Mouse (Mus musculus) G1E (cell line): ENCODE measurements around the gene Cc2d1b. TPM values are rescaled to one million over a fixed set of nuclear protein-coding genes. Genes with fewer than 3 reads are reported as not detected.

Source experiments
- ATAC-seq: 2 replicates; pipeline ENCODE4 v1.8.0; 2016; ENCODE audit warnings: mild to moderate bottlenecking; ENCODE audit not compliant: insufficient number of reproducible peaks, poor library complexity, low FRiP score, severe bottlenecking; ENCODE audit errors: extremely low read depth
- DNase-seq: peaks from one replicate; pipeline ENCODE4 v3.0.0; 2012; ENCODE audit warnings: low spot score
- H3K27me3 ChIP-seq: 2 replicates; pipeline ENCODE4 v1.6.1; 2012; ENCODE audit warnings: mild to moderate bottlenecking, low read length, inconsistent platforms; ENCODE audit not compliant: insufficient read depth
- H3K36me3 ChIP-seq: replicated peaks from 2 replicates; pipeline ENCODE3; 2012; ENCODE audit warnings: mild to moderate bottlenecking, inconsistent platforms
- H3K4me1 ChIP-seq: 2 replicates; pipeline ENCODE4 v1.6.1; 2012; ENCODE audit warnings: low read depth, low read length, inconsistent platforms, mixed read lengths; ENCODE audit not compliant: insufficient read depth
- H3K4me3 ChIP-seq: 2 replicates; pipeline ENCODE4 v1.5.1; 2012; ENCODE audit warnings: low read depth, mild to moderate bottlenecking, inconsistent platforms, low read length, moderate library complexity, mixed read lengths
- H3K9me3 ChIP-seq: replicated peaks from 2 replicates; pipeline ENCODE4 v1.6.1; 2012; ENCODE audit warnings: inconsistent platforms
- CTCF ChIP-seq: IDR thresholded peaks from 2 replicates; pipeline ENCODE4 v1.5.1; 2012; ENCODE audit warnings: low read depth, low read length, inconsistent platforms, mixed read lengths
- GATA1 ChIP-seq: IDR thresholded peaks from 2 replicates; pipeline ENCODE4 v1.6.1; 2012; ENCODE audit warnings: borderline replicate concordance, low read length, inconsistent platforms, mixed read lengths
- GATA2 ChIP-seq: IDR thresholded peaks from 2 replicates; pipeline ENCODE4 v1.6.1; 2012; ENCODE audit warnings: low read depth, low read length, inconsistent platforms, borderline replicate concordance
- POLR2AphosphoS5 ChIP-seq: IDR thresholded peaks from 2 replicates; pipeline ENCODE4 v1.6.1; 2012; ENCODE audit warnings: low read depth, low read length, inconsistent platforms; ENCODE audit not compliant: insufficient replicate concordance
- TAL1 ChIP-seq: conservative IDR thresholded peaks from 2 replicates; pipeline ENCODE4 v1.6.1; 2012; ENCODE audit warnings: low read depth, low read length, inconsistent platforms, mixed read lengths
- polyA plus RNA-seq: library from polyadenylated mRNA; stranded (reverse); fragments of >175 nt; gene quantifications from 2 replicates; pipeline ENCODE4 v1.2.3, GENCODE M21; 2012
- total RNA-seq, 2 experiments: library from RNA; stranded (forward) in 1 of 2; stranded (reverse) in 1 of 2; fragments of 200-1000 nt in 1 of 2; fragments of >200 nt in 1 of 2; fragmentation: Nextera tagmentation in 1 of 2; gene quantifications; 2 replicates each; pipeline ENCODE4 v1.2.3; 2014 to 2017

The Cc2d1b gene
- total and polyA plus RNA-seq, 3 experiments, result 35.0 to 85.8 (median 73.5) TPM

DNA sequence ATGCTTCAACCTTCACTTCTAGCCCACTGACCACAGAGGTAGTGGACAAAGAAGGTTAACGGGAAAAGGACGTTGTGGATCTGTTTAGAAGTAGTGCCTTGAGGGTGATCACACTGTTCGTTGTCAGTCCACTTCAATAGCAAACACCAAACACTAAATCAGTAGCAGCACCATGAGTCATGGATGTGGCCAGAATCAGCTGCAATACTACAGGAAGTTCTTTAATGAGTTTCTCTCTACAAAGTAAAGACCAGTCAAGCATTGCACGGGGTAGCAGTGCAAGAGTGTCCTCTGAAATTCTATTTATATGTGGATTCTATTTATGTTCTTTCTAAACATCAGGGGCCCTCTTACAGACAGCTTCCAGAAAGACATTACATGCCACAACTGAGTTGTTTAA lies 21.4 kb upstream of the Cc2d1b start:
- no peak for ATAC-seq
- Histone ChIP-seq H3K36me3 (peaks cover 83% of the 10 kb centered on the region), H3K4me1 (no peaks in the 10 kb centered on the region), H3K9me3 (no peaks in the 10 kb centered on the region), H3K27me3 (no peaks in the 10 kb centered on the region), H3K4me3 (no peak overlapping the region)
- TF ChIP-seq GATA2, result no peak
- TF ChIP-seq CTCF, result no peak
- no peak for TF ChIP-seq POLR2AphosphoS5
- TF ChIP-seq GATA1, result no peak
- TF ChIP-seq TAL1, result no peak
- DNase-seq, result no peak

DNA sequence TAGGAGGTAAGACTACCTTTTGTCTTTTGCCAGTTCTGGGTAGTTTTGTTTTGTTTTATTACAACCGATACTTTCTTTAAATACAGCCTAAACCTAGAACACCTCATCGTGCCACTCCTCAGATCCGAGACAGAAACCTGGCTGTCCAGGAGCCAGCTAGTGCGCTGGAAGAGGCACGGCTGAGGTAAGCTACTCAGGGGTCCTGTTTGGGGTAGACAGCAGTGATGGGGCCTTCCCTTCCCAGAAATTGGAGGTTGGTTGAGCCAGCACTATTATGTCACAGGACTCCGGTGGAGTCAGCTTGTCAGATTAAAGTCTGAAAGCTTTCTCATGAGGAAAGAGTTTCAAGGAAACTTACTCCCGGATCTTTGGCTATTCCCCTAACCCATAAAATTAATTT lies 17.9 kb upstream of the Cc2d1b start:
- DNase-seq (no peak), ATAC-seq (no peak)
- peaks cover 84% of the 10 kb centered on the region for H3K36me3 ChIP-seq
- no peak overlapping the region for H3K4me3 ChIP-seq
- TF ChIP-seq CTCF, result no peak
- no peak for TF ChIP-seq POLR2AphosphoS5
- TF ChIP-seq TAL1, result no peak
- H3K27me3 ChIP-seq, result no peaks in the 10 kb centered on the region
- H3K4me1 ChIP-seq, result no peaks in the 10 kb centered on the region
- H3K9me3 ChIP-seq, result no peaks in the 10 kb centered on the region

DNA sequence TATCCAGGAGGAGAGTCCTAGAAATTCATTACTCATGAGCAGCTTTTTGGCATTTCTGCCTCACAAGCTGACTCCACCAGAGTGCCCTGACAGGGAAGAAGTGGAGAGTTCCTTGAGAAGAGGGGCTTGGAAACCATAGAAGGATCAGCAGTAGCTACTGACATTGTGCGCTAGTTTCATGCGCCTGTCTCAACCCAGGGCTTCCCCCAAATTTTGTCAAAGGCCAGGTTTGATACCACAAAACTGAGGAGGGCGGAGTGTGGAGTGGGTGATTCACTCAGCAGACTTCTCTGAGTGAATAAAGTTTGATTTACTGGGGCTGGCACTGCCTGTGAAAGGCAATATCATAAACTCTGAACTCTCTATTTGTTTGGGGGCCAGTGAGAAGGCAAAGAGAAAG lies 11.1 kb upstream of the Cc2d1b start:
- H3K27me3 ChIP-seq, result no peaks in the 10 kb centered on the region
- TF ChIP-seq GATA2 (no peak), GATA1 (no peak), TAL1 (no peak), POLR2AphosphoS5 (no peak)
- no peaks in the 10 kb centered on the region for H3K4me1 ChIP-seq
- DNase-seq (no peak), ATAC-seq (no peak)
- H3K4me3 ChIP-seq, result no peak overlapping the region
- no peaks in the 10 kb centered on the region for H3K9me3 ChIP-seq
- H3K36me3 ChIP-seq, result peaks cover 89% of the 10 kb centered on the region

- H3K4me3 ChIP-seq, result no peak overlapping the region
- ATAC-seq (no peak), DNase-seq (no peak)
- no peaks in the 10 kb centered on the region for H3K4me1 ChIP-seq
- H3K9me3 ChIP-seq, result no peaks in the 10 kb centered on the region
- no peaks in the 10 kb centered on the region for H3K27me3 ChIP-seq
- no peak for TF ChIP-seq POLR2AphosphoS5
- TF ChIP-seq CTCF, result no peak
- no peak for TF ChIP-seq GATA1
- TF ChIP-seq GATA2, result no peak
- TF ChIP-seq TAL1, result no peak
- peaks cover 87% of the 10 kb centered on the region for H3K36me3 ChIP-seq
These were observed 8.8 kb upstream of the Cc2d1b start for GRCm38 (mm10) chr4:108610935-108611334.

GRCm38 (mm10) chr4:108618586-108618985 lies 1.2 kb upstream of the Cc2d1b start:
- DNase-seq, result no peak
- Histone ChIP-seq H3K4me3 (no peak overlapping the region), H3K27me3 (no peaks in the 10 kb centered on the region), H3K9me3 (no peaks in the 10 kb centered on the region), H3K36me3 (peaks cover 62% of the 10 kb centered on the region), H3K4me1 (peaks cover 39% of the 10 kb centered on the region)
- TF ChIP-seq CTCF (no peak), GATA2 (no peak), TAL1 (no peak), POLR2AphosphoS5 (no peak), GATA1 (no peak)
- no peak for ATAC-seq

DNA sequence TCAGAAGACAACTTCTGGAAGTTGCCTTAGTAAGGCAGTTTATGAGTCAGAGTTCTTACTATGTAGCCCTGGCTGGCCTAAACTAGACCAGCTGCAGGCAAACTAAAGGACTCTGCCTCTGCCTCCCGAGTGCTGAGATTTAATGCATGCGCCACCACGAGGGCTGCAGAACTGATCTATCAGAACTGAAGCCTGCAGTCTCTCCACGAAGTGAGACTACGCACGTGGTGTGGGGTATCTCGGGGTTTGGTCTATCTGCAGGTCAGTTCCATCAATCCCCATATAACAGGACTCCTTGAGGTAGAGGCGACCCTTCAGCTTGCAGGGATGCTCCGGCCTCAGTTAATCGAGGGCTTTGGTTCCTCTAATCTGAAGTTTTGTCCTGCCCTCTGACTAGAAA lies 575 bp upstream of the Cc2d1b start:
- Histone ChIP-seq H3K36me3 (peaks cover 63% of the 10 kb centered on the region), H3K27me3 (no peaks in the 10 kb centered on the region), H3K9me3 (no peaks in the 10 kb centered on the region), H3K4me1 (peaks cover 45% of the 10 kb centered on the region), H3K4me3 (peak overlapping the region; percentile 73)
- TF ChIP-seq TAL1, result no peak
- TF ChIP-seq GATA1, result no peak
- no peak for TF ChIP-seq GATA2
- TF ChIP-seq POLR2AphosphoS5, result no peak
- no peak for TF ChIP-seq CTCF
- ATAC-seq, result no peak
- DNase-seq, result no peak

DNA sequence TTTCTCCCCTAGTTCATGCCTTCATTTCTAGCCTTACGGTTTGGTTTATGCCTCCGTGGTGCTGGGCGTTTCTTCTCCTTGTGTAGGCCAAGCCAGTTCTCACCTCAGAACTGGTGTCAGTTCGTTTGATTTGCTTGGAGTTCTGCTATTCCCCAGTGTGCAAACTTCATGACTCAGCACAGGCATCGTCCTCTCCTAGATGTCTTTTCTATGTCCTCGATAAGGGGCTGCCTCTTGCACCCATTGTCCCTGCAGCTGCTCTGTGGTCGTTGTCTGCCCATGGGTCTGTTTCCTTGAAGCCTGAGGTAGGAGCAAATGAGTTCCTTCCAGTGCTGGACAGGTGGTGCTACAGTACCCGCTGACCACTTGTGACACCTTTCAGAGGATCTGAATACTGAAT lies 796 bp downstream of the Cc2d1b start:
- TF ChIP-seq GATA2, result no peak
- no peak for TF ChIP-seq POLR2AphosphoS5
- no peak for TF ChIP-seq CTCF
- TF ChIP-seq GATA1, result no peak
- peaks cover 64% of the 10 kb centered on the region for H3K36me3 ChIP-seq
- ATAC-seq, result no peak
- peaks cover 47% of the 10 kb centered on the region for H3K4me1 ChIP-seq
- peak; percentile 24 for DNase-seq
- H3K27me3 ChIP-seq, result no peaks in the 10 kb centered on the region
- no peaks in the 10 kb centered on the region for H3K9me3 ChIP-seq
- H3K4me3 ChIP-seq, result peak overlapping the region; percentile 73
